Mouse (Mus musculus): ENCODE results near the gene Kcnma1. TPM values are rescaled to one million over a fixed set of nuclear protein-coding genes. Genes with fewer than 3 reads are reported as not detected.
A peak's percentile ranks its signal among the peaks of the same experiment; 100 is the strongest.

Gene Kcnma1
- polyA plus RNA-seq, 1 experiment from 2014 or later: 4.0 TPM

GRCm38 (mm10) chr14:23959061-23959460, 55.2 kb downstream of the Kcnma1 start:
- Histone ChIP-seq H3K27ac (no peak overlapping the region), H3K4me1 (no peaks in the 10 kb centered on the region), H3K9me3 (no peaks in the 10 kb centered on the region), H3K36me3 (no peaks in the 10 kb centered on the region), H3K4me3 (no peak overlapping the region), H3K4me2 (no peak overlapping the region), H3K27me3 (no peaks in the 10 kb centered on the region), H3K9ac (no peak overlapping the region)
- ATAC-seq (ENCODE audit: insufficient number of reproducible peaks, insufficient read depth, low FRiP score, low TSS enrichment, low read depth): no peak
- 85% methylated on average over 11 of the region's 11 CpGs for WGBS

- Histone ChIP-seq H3K4me3 (no peak overlapping the region), H3K27me3 (no peaks in the 10 kb centered on the region), H3K4me2 (no peak overlapping the region), H3K36me3 (no peaks in the 10 kb centered on the region), H3K27ac (no peak overlapping the region), H3K9ac (no peak overlapping the region), H3K9me3 (no peaks in the 10 kb centered on the region), H3K4me1 (no peaks in the 10 kb centered on the region)
- WGBS: 82% methylated on average over 4 of the region's 4 CpGs
- no peak for ATAC-seq (ENCODE audit: insufficient number of reproducible peaks, insufficient read depth, low FRiP score, low TSS enrichment, low read depth)
These were observed 57.0 kb downstream of the Kcnma1 start for GRCm38 (mm10) chr14:23957270-23957669.

GRCm38 (mm10) chr14:23943876-23944275, 70.4 kb downstream of the Kcnma1 start:
- Histone ChIP-seq H3K9ac (no peak overlapping the region), H3K4me2 (no peak overlapping the region), H3K27me3 (no peaks in the 10 kb centered on the region), H3K36me3 (no peaks in the 10 kb centered on the region), H3K4me3 (no peak overlapping the region), H3K9me3 (no peaks in the 10 kb centered on the region), H3K4me1 (peaks cover 6% of the 10 kb centered on the region; the same call in 1 of the 2 replicates), H3K27ac (no peak overlapping the region)
- ATAC-seq (ENCODE audit: insufficient number of reproducible peaks, insufficient read depth, low FRiP score, low TSS enrichment, low read depth): no peak
- WGBS: 46% methylated on average over 2 of the region's 2 CpGs

- Histone ChIP-seq H3K27me3 (no peaks in the 10 kb centered on the region), H3K9ac (no peak overlapping the region), H3K27ac (no peak overlapping the region), H3K9me3 (no peaks in the 10 kb centered on the region), H3K4me3 (no peak overlapping the region), H3K4me1 (peaks cover 6% of the 10 kb centered on the region; the same call in 1 of the 2 replicates), H3K4me2 (no peak overlapping the region), H3K36me3 (no peaks in the 10 kb centered on the region)
- 41% methylated on average over 5 of the region's 5 CpGs for WGBS
- no peak for ATAC-seq (ENCODE audit: insufficient number of reproducible peaks, insufficient read depth, low FRiP score, low TSS enrichment, low read depth)
These were observed 71.1 kb downstream of the Kcnma1 start for GRCm38 (mm10) chr14:23943152-23943551.

- Histone ChIP-seq H3K4me1 (no peaks in the 10 kb centered on the region), H3K9me3 (no peaks in the 10 kb centered on the region), H3K9ac (no peak overlapping the region), H3K4me3 (no peak overlapping the region), H3K36me3 (no peaks in the 10 kb centered on the region), H3K27me3 (no peaks in the 10 kb centered on the region), H3K4me2 (no peak overlapping the region), H3K27ac (no peak overlapping the region)
- ATAC-seq (ENCODE audit: insufficient number of reproducible peaks, insufficient read depth, low FRiP score, low TSS enrichment, low read depth): no peak
- WGBS: 87% methylated on average over 8 of the region's 8 CpGs
These were observed 72.2 kb downstream of the Kcnma1 start for GRCm38 (mm10) chr14:23942103-23942502.

- Histone ChIP-seq H3K27me3 (no peaks in the 10 kb centered on the region), H3K4me2 (no peak overlapping the region), H3K9ac (no peak overlapping the region), H3K4me3 (no peak overlapping the region), H3K36me3 (no peaks in the 10 kb centered on the region), H3K9me3 (no peaks in the 10 kb centered on the region), H3K4me1 (peaks cover 11% of the 10 kb centered on the region; the same call in 1 of the 2 replicates), H3K27ac (no peak overlapping the region)
- 85% methylated on average over 6 of the region's 6 CpGs for WGBS
- no peak for ATAC-seq (ENCODE audit: insufficient number of reproducible peaks, insufficient read depth, low FRiP score, low TSS enrichment, low read depth)
These were observed 79.3 kb downstream of the Kcnma1 start for GRCm38 (mm10) chr14:23935016-23935415.

- Histone ChIP-seq H3K4me1 (peaks cover 11% of the 10 kb centered on the region), H3K36me3 (no peaks in the 10 kb centered on the region), H3K9me3 (no peaks in the 10 kb centered on the region), H3K27ac (peak overlapping the region; percentile 30; the same call in 1 of the 2 replicates), H3K9ac (no peak overlapping the region), H3K4me2 (no peak overlapping the region), H3K4me3 (no peak overlapping the region), H3K27me3 (no peaks in the 10 kb centered on the region)
- 61% methylated on average over 6 of the region's 6 CpGs for WGBS
- ATAC-seq (ENCODE audit: insufficient number of reproducible peaks, insufficient read depth, low FRiP score, low TSS enrichment, low read depth): no peak
These were observed 82.6 kb downstream of the Kcnma1 start for GRCm38 (mm10) chr14:23931671-23932071.

GRCm38 (mm10) chr14:23929168-23929567, 85.1 kb downstream of the Kcnma1 start:
- Histone ChIP-seq H3K4me2 (no peak overlapping the region), H3K9ac (no peak overlapping the region), H3K4me1 (peaks cover 11% of the 10 kb centered on the region), H3K36me3 (no peaks in the 10 kb centered on the region), H3K4me3 (no peak overlapping the region), H3K9me3 (no peaks in the 10 kb centered on the region), H3K27me3 (no peaks in the 10 kb centered on the region), H3K27ac (no peak overlapping the region)
- ATAC-seq (ENCODE audit: insufficient number of reproducible peaks, insufficient read depth, low FRiP score, low TSS enrichment, low read depth): no peak
- 56% methylated on average over 3 of the region's 3 CpGs for WGBS

- Histone ChIP-seq H3K4me2 (no peak overlapping the region), H3K4me1 (no peaks in the 10 kb centered on the region), H3K27me3 (no peaks in the 10 kb centered on the region), H3K9ac (no peak overlapping the region), H3K9me3 (no peaks in the 10 kb centered on the region), H3K4me3 (no peak overlapping the region), H3K27ac (no peak overlapping the region), H3K36me3 (no peaks in the 10 kb centered on the region)
- ATAC-seq (ENCODE audit: insufficient number of reproducible peaks, insufficient read depth, low FRiP score, low TSS enrichment, low read depth): no peak
- WGBS: 71% methylated on average over 2 of the region's 2 CpGs
These were observed 90.9 kb downstream of the Kcnma1 start for GRCm38 (mm10) chr14:23923356-23923755.

- Histone ChIP-seq H3K27me3 (no peaks in the 10 kb centered on the region), H3K9ac (no peak overlapping the region), H3K4me3 (no peak overlapping the region), H3K4me1 (no peaks in the 10 kb centered on the region), H3K27ac (no peak overlapping the region), H3K4me2 (no peak overlapping the region), H3K9me3 (no peaks in the 10 kb centered on the region), H3K36me3 (no peaks in the 10 kb centered on the region)
- no peak for ATAC-seq (ENCODE audit: insufficient number of reproducible peaks, insufficient read depth, low FRiP score, low TSS enrichment, low read depth)
- WGBS: 81% methylated on average over 3 of the region's 3 CpGs
These were observed 91.5 kb downstream of the Kcnma1 start for GRCm38 (mm10) chr14:23922755-23923154.

GRCm38 (mm10) chr14:23911108-23911629, 103.1 kb downstream of the Kcnma1 start:
- Histone ChIP-seq H3K27ac (no peak overlapping the region), H3K27me3 (no peaks in the 10 kb centered on the region), H3K9me3 (no peaks in the 10 kb centered on the region), H3K4me1 (no peaks in the 10 kb centered on the region), H3K4me3 (no peak overlapping the region), H3K36me3 (no peaks in the 10 kb centered on the region), H3K4me2 (no peak overlapping the region), H3K9ac (no peak overlapping the region)
- 62% methylated on average over 1 of the region's 1 CpGs for WGBS
- ATAC-seq (ENCODE audit: insufficient number of reproducible peaks, insufficient read depth, low FRiP score, low TSS enrichment, low read depth): no peak

- Histone ChIP-seq H3K9ac (no peak overlapping the region), H3K4me2 (no peak overlapping the region), H3K9me3 (no peaks in the 10 kb centered on the region), H3K4me1 (no peaks in the 10 kb centered on the region), H3K27ac (no peak overlapping the region), H3K27me3 (no peaks in the 10 kb centered on the region), H3K4me3 (no peak overlapping the region), H3K36me3 (no peaks in the 10 kb centered on the region)
- ATAC-seq (ENCODE audit: insufficient number of reproducible peaks, insufficient read depth, low FRiP score, low TSS enrichment, low read depth): 0 out of 2 replicates have a peak, but pooled peaks have one; percentile 48
- WGBS: 71% methylated on average over 5 of the region's 5 CpGs
These were observed 105.7 kb downstream of the Kcnma1 start for GRCm38 (mm10) chr14:23908564-23908963.

All from embryonic facial prominence, embryonic 13.5 days (tissue).